Comparison of ENCODE assay signal across 8 mouse cellular contexts in the genomic region with DNA sequence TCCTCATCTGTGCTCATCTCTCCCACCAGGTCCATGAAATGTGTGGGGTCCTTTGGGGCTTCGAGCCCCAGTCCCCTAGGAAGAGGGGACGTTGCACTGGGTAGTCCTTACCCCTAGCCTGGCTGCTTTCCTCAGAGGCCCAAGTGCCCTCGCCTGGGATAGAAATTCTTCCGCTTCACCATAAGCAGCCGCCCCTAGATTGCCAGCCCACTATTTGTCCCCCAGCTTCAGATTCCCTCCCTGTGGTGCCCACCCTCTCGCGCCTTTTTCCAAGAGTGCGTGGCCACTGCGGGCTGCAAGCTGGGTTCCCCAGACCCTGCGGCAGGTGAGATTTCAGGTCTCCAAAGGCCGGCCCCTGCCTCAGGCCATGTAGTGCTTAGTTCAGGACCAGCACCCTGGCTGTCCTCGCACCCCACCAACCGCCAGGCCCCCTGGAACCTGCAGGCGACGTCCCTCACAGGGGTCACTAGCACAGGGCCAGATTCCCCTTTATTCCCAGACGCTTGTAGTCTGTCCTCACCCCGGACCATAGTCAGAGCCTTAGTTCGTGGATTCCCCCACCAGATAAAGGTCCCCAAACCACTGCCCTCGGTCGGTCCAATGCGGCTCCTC. TPM values are rescaled to one million over a fixed set of nuclear protein-coding genes. Genes with fewer than 3 reads are reported as not detected.
DNase-seq lines count a peak whose midpoint lies in the region; ATAC-seq and TF ChIP-seq lines count a peak whose summit lies in the region.

No protein-coding gene starts in this region.

- DNase-seq in liver, adult 2 months (ENCODE audit: extremely low read depth, low read depth, low spot score): no peak
- no peak for DNase-seq in liver
- no peak for DNase-seq in right cerebral cortex, postnatal 25 days
- DNase-seq in layer of hippocampus, adult 9-11 months: no peak

- no peaks in the 10 kb centered on the region for H3K79me2 ChIP-seq in liver, adult 2 months (ENCODE audit: control insufficient read depth, insufficient read depth, low read length)

- no peak for TF ChIP-seq POLR2A in liver, adult 2 months (IDR thresholded peaks at IDR 0.05; ENCODE audit: extremely low read depth, insufficient read depth, low read length)

- WGBS in liver, adult 2 months: 8% methylated on average over 21 of the region's 21 CpGs
- 1% methylated on average over 21 of the region's 21 CpGs for WGBS in forebrain, embryonic 16.5 days
- WGBS in intestine, postnatal 0 days: 3% methylated on average over 21 of the region's 21 CpGs
- WGBS in midbrain, embryonic 16.5 days: under 1% methylated on average over 21 of the region's 21 CpGs

- peak overlapping the region; percentile 51 for H3K4me3 ChIP-seq in liver, adult 2 months (ENCODE audit: insufficient read depth, low read depth, low read length)
- H3K4me3 ChIP-seq in brown adipose tissue, adult 24 weeks (ENCODE audit: insufficient read depth, low read depth, low read length): peak overlapping the region; percentile 90
- peak overlapping the region; percentile 58 for H3K4me3 ChIP-seq in forebrain, embryonic 16.5 days (replicated peaks; ENCODE audit: low read length)
- peak overlapping the region; percentile 58 for H3K4me3 ChIP-seq in intestine, postnatal 0 days (ENCODE audit: low read depth, low read length)
- H3K4me3 ChIP-seq in midbrain, embryonic 16.5 days (ENCODE audit: low read depth, low read length): peak overlapping the region; percentile 59

- H3K36me3 ChIP-seq in liver, adult 2 months (ENCODE audit: control insufficient read depth, insufficient read depth, low read length): no peaks in the 10 kb centered on the region
- no peaks in the 10 kb centered on the region for H3K36me3 ChIP-seq in forebrain, embryonic 16.5 days (ENCODE audit: control insufficient read depth, insufficient read depth)
- no peaks in the 10 kb centered on the region for H3K36me3 ChIP-seq in intestine, postnatal 0 days (ENCODE audit: control insufficient read depth, insufficient read depth)
- H3K36me3 ChIP-seq in midbrain, embryonic 16.5 days (ENCODE audit: control insufficient read depth, insufficient read depth, low read length): no peaks in the 10 kb centered on the region

- peak; percentile 2; the same call in 1 of the 2 replicates for ATAC-seq in forebrain, embryonic 16.5 days
- 0 out of 2 replicates have a peak, but pooled peaks have one; percentile 8 for ATAC-seq in intestine, postnatal 0 days
- ATAC-seq in midbrain, embryonic 16.5 days: peak; percentile 29

- no peaks in the 10 kb centered on the region for H3K9me3 ChIP-seq in forebrain, embryonic 16.5 days (ENCODE audit: control insufficient read depth, low read length)
- no peaks in the 10 kb centered on the region for H3K9me3 ChIP-seq in intestine, postnatal 0 days (ENCODE audit: control insufficient read depth)
- H3K9me3 ChIP-seq in midbrain, embryonic 16.5 days (replicated peaks; ENCODE audit: control insufficient read depth, low read length, poor library complexity, severe bottlenecking): no peaks in the 10 kb centered on the region

- H3K4me2 ChIP-seq in forebrain, embryonic 16.5 days (ENCODE audit: low read length): peak overlapping the region; percentile 94
- peak overlapping the region; percentile 85 for H3K4me2 ChIP-seq in intestine, postnatal 0 days (replicated peaks; ENCODE audit: low read depth)
- H3K4me2 ChIP-seq in midbrain, embryonic 16.5 days (ENCODE audit: low read length): peak overlapping the region; percentile 89

- H3K9ac ChIP-seq in liver, adult 2 months (ENCODE audit: low read depth, low read length): peak overlapping the region; percentile 44
- peak overlapping the region; percentile 71 for H3K9ac ChIP-seq in forebrain, embryonic 16.5 days (replicated peaks; ENCODE audit: low read depth, low read length)
- H3K9ac ChIP-seq in intestine, postnatal 0 days (ENCODE audit: low read depth, low read length): peak overlapping the region; percentile 40
- H3K9ac ChIP-seq in midbrain, embryonic 16.5 days (ENCODE audit: low read depth, low read length): peak overlapping the region; percentile 67

- TF ChIP-seq CTCF in liver, adult 2 months (IDR thresholded peaks at IDR 0.05; ENCODE audit: low read depth, low read length): no peak
- TF ChIP-seq CTCF in intestine, postnatal 0 days (IDR thresholded peaks at IDR 0.05; ENCODE audit: low read depth): no peak

- H3K4me1 ChIP-seq in liver, adult 2 months (ENCODE audit: control insufficient read depth, insufficient read depth, low read length): peaks cover 3% of the 10 kb centered on the region; the same call in 1 of the 2 replicates
- H3K4me1 ChIP-seq in brown adipose tissue, adult 24 weeks (ENCODE audit: control insufficient read depth, insufficient read depth, insufficient read length, low read length): peaks cover 4% of the 10 kb centered on the region; the same call in 1 of the 2 replicates
- H3K4me1 ChIP-seq in forebrain, embryonic 16.5 days (replicated peaks; ENCODE audit: control insufficient read depth, insufficient read depth, low read length): peaks cover 64% of the 10 kb centered on the region
- H3K4me1 ChIP-seq in intestine, postnatal 0 days (replicated peaks; ENCODE audit: control insufficient read depth, insufficient read depth, low read length): no peaks in the 10 kb centered on the region
- H3K4me1 ChIP-seq in midbrain, embryonic 16.5 days (ENCODE audit: control insufficient read depth, insufficient read depth, low read length): peaks cover 48% of the 10 kb centered on the region

- H3K27ac ChIP-seq in liver, adult 2 months (replicated peaks; ENCODE audit: insufficient read depth, low read depth, low read length): no peak overlapping the region
- H3K27ac ChIP-seq in brown adipose tissue, adult 24 weeks (replicated peaks; ENCODE audit: low read depth, low read length): peak overlapping the region; percentile 52
- peak overlapping the region; percentile 86 for H3K27ac ChIP-seq in forebrain, embryonic 16.5 days (ENCODE audit: low read length)
- H3K27ac ChIP-seq in intestine, postnatal 0 days (ENCODE audit: low read depth, low read length): no peak overlapping the region
- peak overlapping the region; percentile 44; the same call in 1 of the 2 replicates for H3K27ac ChIP-seq in midbrain, embryonic 16.5 days (ENCODE audit: low read length)

- H3K27me3 ChIP-seq in liver, adult 2 months (ENCODE audit: control insufficient read depth, insufficient read depth, low read length): peaks cover 15% of the 10 kb centered on the region
- no peaks in the 10 kb centered on the region for H3K27me3 ChIP-seq in forebrain, embryonic 16.5 days (replicated peaks; ENCODE audit: control insufficient read depth, insufficient read depth, low read length)
- 0 out of 2 replicates have a peak, but pooled peaks cover 10% of the 10 kb centered on the region for H3K27me3 ChIP-seq in intestine, postnatal 0 days (replicated peaks; ENCODE audit: control insufficient read depth, insufficient read depth, low read length)
- H3K27me3 ChIP-seq in midbrain, embryonic 16.5 days (ENCODE audit: control insufficient read depth, insufficient read depth, low read depth, low read length): no peaks in the 10 kb centered on the region

RNA-seq across cellular contexts. Expression of a gene that starts 0.7 kb away (rescaled TPM):
- total RNA-seq in liver, adult 2 months (2014; rRNA removed): 0.27 and 0.37 TPM in 2 replicates
- 0.17 and 0.22 TPM in 2 replicates for polyA plus RNA-seq in liver, adult 2 months (2012; rRNA removed)
- 55.7 and 65.8 TPM in 2 replicates for polyA plus RNA-seq in brown adipose tissue, adult 24 weeks (2012; ENCODE audit: insufficient read depth, insufficient read length, missing spikeins)
- 5.9 and 6.2 TPM in 2 replicates for polyA plus RNA-seq in forebrain, embryonic 16.5 days (2015; fragmentation: Nextera tagmentation; extraction: Ambion mirVana)
- 0.66 and 1.5 TPM in 2 replicates for polyA plus RNA-seq in intestine, postnatal 0 days (2015; fragmentation: Nextera tagmentation; extraction: Ambion mirVana)
- polyA plus RNA-seq in midbrain, embryonic 16.5 days (2015; fragmentation: Nextera tagmentation; extraction: Ambion mirVana): 2.9 and 3.1 TPM in 2 replicates

Comparison
In these comparisons a context has a peak if more than half of its experiments do, and no peak if none do; other contexts are left out.
1. H3K27ac ChIP-seq: peak in brown adipose tissue, adult 24 weeks (single experiment), forebrain, embryonic 16.5 days (single experiment) and midbrain, embryonic 16.5 days (single experiment); none in liver, adult 2 months (single experiment) and intestine, postnatal 0 days (single experiment).
2. Peak in every context shown above with its lines, with median percentiles within 50 percentile points of each other: H3K4me3 ChIP-seq, H3K9ac ChIP-seq, ATAC-seq and H3K4me2 ChIP-seq.